Mouse (Mus musculus): ENCODE data around the gene Lamc1. TPM values are rescaled to one million over a fixed set of nuclear protein-coding genes. Genes with fewer than 3 reads are reported as not detected.

The Lamc1 gene
- total and polyA plus RNA-seq, 2 experiments from 2014 or later: 9.8 to 42.4 TPM

- Histone ChIP-seq H3K27me3 (ENCODE audit: insufficient read depth, low read length) (no peaks in the 10 kb centered on the region), H3K27ac (ENCODE audit: low read depth, low read length) (no peak overlapping the region), H3K4me2 (ENCODE audit: low read depth) (no peak overlapping the region), H3K9ac (no peak overlapping the region), H3K4me1 (ENCODE audit: insufficient read depth) (no peaks in the 10 kb centered on the region), H3K4me3 (ENCODE audit: low read depth, low read length) (no peak overlapping the region), H3K9me3 (ENCODE audit: low read length) (no peaks in the 10 kb centered on the region), H3K36me3 (ENCODE audit: insufficient read depth) (no peaks in the 10 kb centered on the region)
- ATAC-seq: no peak
- 59% methylated on average over 4 of the region's 4 CpGs for WGBS
- DNase-seq: no peak
- TF ChIP-seq CTCF (IDR thresholded peaks at IDR 0.05; ENCODE audit: low read depth): no peak
Measured at GRCm38 (mm10) chr1:153210992-153211391, 121.6 kb downstream of the Lamc1 start.

GRCm38 (mm10) chr1:153210198-153210597 is 122.4 kb downstream of the Lamc1 start:
- no peak overlapping the region for H3K9ac ChIP-seq
- H3K36me3 ChIP-seq (ENCODE audit: insufficient read depth): no peaks in the 10 kb centered on the region
- 85% methylated on average over 2 of the region's 2 CpGs for WGBS
- ATAC-seq: no peak
- no peak overlapping the region for H3K27ac ChIP-seq (ENCODE audit: low read depth, low read length)
- TF ChIP-seq CTCF (IDR thresholded peaks at IDR 0.05; ENCODE audit: low read depth): no peak
- H3K27me3 ChIP-seq (ENCODE audit: insufficient read depth, low read length): no peaks in the 10 kb centered on the region
- no peak overlapping the region for H3K4me3 ChIP-seq (ENCODE audit: low read depth, low read length)
- DNase-seq: no peak
- H3K4me1 ChIP-seq (ENCODE audit: insufficient read depth): no peaks in the 10 kb centered on the region
- no peaks in the 10 kb centered on the region for H3K9me3 ChIP-seq (ENCODE audit: low read length)
- no peak overlapping the region for H3K4me2 ChIP-seq (ENCODE audit: low read depth)

DNA sequence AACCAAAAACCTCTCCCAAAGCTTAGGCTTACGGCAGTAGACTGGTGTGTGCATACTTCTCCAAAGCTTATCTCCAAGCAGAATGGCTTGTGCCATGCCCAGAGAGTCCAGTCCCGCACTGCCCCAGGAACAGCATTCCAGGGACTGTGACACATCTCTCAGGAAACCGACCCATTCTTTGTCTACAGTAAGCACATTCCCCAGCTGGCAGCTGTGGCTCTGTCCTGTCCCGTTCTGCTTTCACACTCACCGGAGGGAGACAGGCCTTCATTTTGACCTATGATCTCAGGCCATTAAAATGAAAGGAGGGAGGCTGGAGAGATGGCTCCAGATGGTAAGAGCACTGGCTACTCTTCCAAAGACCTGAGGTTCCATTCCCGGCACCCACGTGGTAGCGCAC is 130.4 kb downstream of the Lamc1 start:
- H3K27me3 ChIP-seq (ENCODE audit: insufficient read depth, low read length): no peaks in the 10 kb centered on the region
- no peaks in the 10 kb centered on the region for H3K9me3 ChIP-seq (ENCODE audit: low read length)
- H3K4me3 ChIP-seq (ENCODE audit: low read depth, low read length): no peak overlapping the region
- ATAC-seq: no peak
- H3K36me3 ChIP-seq (ENCODE audit: insufficient read depth): no peaks in the 10 kb centered on the region
- H3K4me1 ChIP-seq (ENCODE audit: insufficient read depth): 0 out of 2 replicates have a peak, but pooled peaks cover 4% of the 10 kb centered on the region
- no peak for DNase-seq
- no peak overlapping the region for H3K4me2 ChIP-seq (ENCODE audit: low read depth)
- 36% methylated on average over 8 of the region's 8 CpGs for WGBS
- no peak overlapping the region for H3K9ac ChIP-seq
- H3K27ac ChIP-seq (ENCODE audit: low read depth, low read length): no peak overlapping the region
- no peak for TF ChIP-seq CTCF (IDR thresholded peaks at IDR 0.05; ENCODE audit: low read depth)

DNA sequence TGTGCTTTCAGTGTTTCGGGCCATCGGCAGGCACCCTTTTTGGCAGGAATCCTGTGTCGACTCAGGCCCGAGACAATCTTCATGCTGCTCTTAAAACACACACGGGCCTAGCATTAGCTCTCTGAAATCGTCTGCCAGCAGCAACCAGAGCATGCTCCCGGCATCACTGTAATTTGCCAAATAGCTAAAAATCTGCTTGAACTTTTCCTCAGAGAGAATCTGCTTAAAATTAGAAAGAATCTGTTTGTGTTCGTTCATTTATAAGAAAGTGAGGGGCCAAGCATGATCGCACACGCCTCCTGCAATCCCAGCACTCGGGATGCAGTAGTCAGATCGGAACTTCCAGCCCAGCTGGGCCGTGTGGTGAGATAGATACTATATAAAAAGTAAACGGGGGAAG is 131.1 kb downstream of the Lamc1 start:
- Histone ChIP-seq H3K27ac (ENCODE audit: low read depth, low read length) (no peak overlapping the region), H3K9ac (no peak overlapping the region), H3K4me1 (ENCODE audit: insufficient read depth) (0 out of 2 replicates have a peak, but pooled peaks cover 4% of the 10 kb centered on the region), H3K27me3 (ENCODE audit: insufficient read depth, low read length) (no peaks in the 10 kb centered on the region), H3K36me3 (ENCODE audit: insufficient read depth) (no peaks in the 10 kb centered on the region), H3K4me2 (ENCODE audit: low read depth) (no peak overlapping the region), H3K9me3 (ENCODE audit: low read length) (no peaks in the 10 kb centered on the region), H3K4me3 (ENCODE audit: low read depth, low read length) (no peak overlapping the region)
- 27% methylated on average over 14 of the region's 14 CpGs for WGBS
- DNase-seq (peak; percentile 33), ATAC-seq (peak; percentile 58; the same call in 1 of the 2 replicates)
- no peak for TF ChIP-seq CTCF (IDR thresholded peaks at IDR 0.05; ENCODE audit: low read depth)

- no peak overlapping the region for H3K9ac ChIP-seq
- 0 out of 2 replicates have a peak, but pooled peaks cover 4% of the 10 kb centered on the region for H3K4me1 ChIP-seq (ENCODE audit: insufficient read depth)
- H3K27ac ChIP-seq (ENCODE audit: low read depth, low read length): no peak overlapping the region
- TF ChIP-seq CTCF (IDR thresholded peaks at IDR 0.05; ENCODE audit: low read depth): no peak
- H3K36me3 ChIP-seq (ENCODE audit: insufficient read depth): no peaks in the 10 kb centered on the region
- no peak for ATAC-seq
- H3K27me3 ChIP-seq (ENCODE audit: insufficient read depth, low read length): no peaks in the 10 kb centered on the region
- no peaks in the 10 kb centered on the region for H3K9me3 ChIP-seq (ENCODE audit: low read length)
- 83% methylated on average over 3 of the region's 3 CpGs for WGBS
- no peak for DNase-seq
- H3K4me2 ChIP-seq (ENCODE audit: low read depth): no peak overlapping the region
- H3K4me3 ChIP-seq (ENCODE audit: low read depth, low read length): no peak overlapping the region
Measured at GRCm38 (mm10) chr1:153197316-153197850, 135.2 kb downstream of the Lamc1 start.

- no peak for ATAC-seq
- DNase-seq: no peak
- no peaks in the 10 kb centered on the region; the same call in 1 of the 2 replicates for H3K4me1 ChIP-seq (ENCODE audit: insufficient read depth)
Measured at GRCm38 (mm10) chr1:153192945-153193344, 139.6 kb downstream of the Lamc1 start.

GRCm38 (mm10) chr1:153192379-153192778 is 140.2 kb downstream of the Lamc1 start:
- H3K4me3 ChIP-seq (ENCODE audit: low read depth, low read length): no peak overlapping the region
- no peak overlapping the region for H3K9ac ChIP-seq
- ATAC-seq (peak; percentile 23; the same call in 1 of the 2 replicates), DNase-seq (no peak)
- H3K4me1 ChIP-seq (ENCODE audit: insufficient read depth): no peaks in the 10 kb centered on the region; the same call in 1 of the 2 replicates
- H3K27me3 ChIP-seq (ENCODE audit: insufficient read depth, low read length): no peaks in the 10 kb centered on the region
- no peak overlapping the region for H3K4me2 ChIP-seq (ENCODE audit: low read depth)
- TF ChIP-seq CTCF (IDR thresholded peaks at IDR 0.05; ENCODE audit: low read depth): no peak
- no peaks in the 10 kb centered on the region for H3K36me3 ChIP-seq (ENCODE audit: insufficient read depth)
- H3K9me3 ChIP-seq (ENCODE audit: low read length): no peaks in the 10 kb centered on the region
- H3K27ac ChIP-seq (ENCODE audit: low read depth, low read length): peak overlapping the region; percentile 42
- WGBS: 69% methylated on average over 4 of the region's 4 CpGs

More at GRCm38 (mm10) chr1:153192945-153193344, 139.6 kb downstream of the Lamc1 start:
- no peak overlapping the region for H3K4me2 ChIP-seq (ENCODE audit: low read depth)
- H3K4me3 ChIP-seq (ENCODE audit: low read depth, low read length): no peak overlapping the region
- H3K36me3 ChIP-seq (ENCODE audit: insufficient read depth): no peaks in the 10 kb centered on the region
- no peak overlapping the region for H3K9ac ChIP-seq
- no peaks in the 10 kb centered on the region for H3K9me3 ChIP-seq (ENCODE audit: low read length)
- TF ChIP-seq CTCF (IDR thresholded peaks at IDR 0.05; ENCODE audit: low read depth): no peak
- H3K27ac ChIP-seq (ENCODE audit: low read depth, low read length): no peak overlapping the region
- no peaks in the 10 kb centered on the region for H3K27me3 ChIP-seq (ENCODE audit: insufficient read depth, low read length)
- 82% methylated on average over 6 of the region's 6 CpGs for WGBS
